Mouse (Mus musculus) hindbrain, postnatal 0 days (tissue): ENCODE measurements around the gene Rac2. TPM values are rescaled to one million over a fixed set of nuclear protein-coding genes. Genes with fewer than 3 reads are reported as not detected.

Source experiments
- ATAC-seq: fragments of 200-750 bp; cut with Nextera tagmentation; 2 replicates; pipeline ENCODE4 v1.8.0; 2017; ENCODE audit warnings: mild to moderate bottlenecking, moderate TSS enrichment, moderate library complexity
- DNase-seq: peaks from one replicate; pipeline ENCODE4 v3.0.0-alpha.2; 2015; ENCODE audit warnings: low spot score
- H3K27ac ChIP-seq: fragments of 300-500 bp; sonication (generic); 2 replicates; pipeline ENCODE4 v1.5.1; 2014; ENCODE audit warnings: mild to moderate bottlenecking
- H3K27me3 ChIP-seq: fragments of 300-500 bp; sonication (generic); 2 replicates; pipeline ENCODE4 v1.6.1; 2014; ENCODE audit warnings: low read length, mixed read lengths; ENCODE audit not compliant: insufficient read depth
- H3K36me3 ChIP-seq: fragments of 300-500 bp; sonication (generic); 2 replicates; pipeline ENCODE4 v1.6.1; 2014; ENCODE audit warnings: low read length, mixed read lengths; ENCODE audit not compliant: insufficient read depth
- H3K4me1 ChIP-seq: fragments of 300-500 bp; sonication (generic); 2 replicates; pipeline ENCODE4 v1.6.1; 2014; ENCODE audit warnings: antibody characterized with exemption, low read length, mixed read lengths; ENCODE audit not compliant: insufficient read depth
- H3K4me2 ChIP-seq: fragments of 300-500 bp; sonication (generic); 2 replicates; pipeline ENCODE4 v1.6.1; 2014; ENCODE audit warnings: low read depth, mild to moderate bottlenecking, low read length, moderate library complexity, mixed read lengths
- H3K4me3 ChIP-seq: fragments of 300-500 bp; sonication (generic); 2 replicates; pipeline ENCODE4 v1.5.1; 2014; ENCODE audit warnings: low read length
- H3K9ac ChIP-seq: fragments of 300-500 bp; sonication (generic); replicated peaks from 2 replicates; pipeline ENCODE4 v1.6.1; 2014; ENCODE audit warnings: mild to moderate bottlenecking, low read length, moderate library complexity, mixed read lengths
- H3K9me3 ChIP-seq: fragments of 300-500 bp; sonication (generic); 2 replicates; pipeline ENCODE4 v1.6.1; 2016; ENCODE audit warnings: low read length, mixed read lengths
- CTCF ChIP-seq: IDR thresholded peaks from 2 replicates; pipeline ENCODE4 v1.5.1; 2016; ENCODE audit warnings: antibody characterized with exemption, control low read depth, low read depth
- WGBS: fragments of 180-500 bp; shearing (Covaris S2); extraction: QIAGEN DNeasy Blood & Tissue Kit; methylation state at CpG from one replicate; pipeline ENCODE4 v1.1.7; 2014; 5-methylcytosine and 5-hydroxymethylcytosine counted together
- polyA plus RNA-seq: library from polyadenylated mRNA; unstranded; fragments of >200 nt; fragmentation: Nextera tagmentation; extraction: Ambion mirVana; gene quantifications from 2 replicates; pipeline ENCODE4 v1.2.1, GENCODE M21; 2015
- total RNA-seq: library from RNA; depleted of rRNA; stranded (reverse); fragments of >200 nt; gene quantifications from 2 replicates; pipeline ENCODE4 v1.2.3, GENCODE M21; 2014; rRNA removed

Rac2 gene
- total RNA-seq (2.0 and 3.4 TPM in 2 replicates), polyA plus RNA-seq (5.0 and 6.8 TPM in 2 replicates)

DNA sequence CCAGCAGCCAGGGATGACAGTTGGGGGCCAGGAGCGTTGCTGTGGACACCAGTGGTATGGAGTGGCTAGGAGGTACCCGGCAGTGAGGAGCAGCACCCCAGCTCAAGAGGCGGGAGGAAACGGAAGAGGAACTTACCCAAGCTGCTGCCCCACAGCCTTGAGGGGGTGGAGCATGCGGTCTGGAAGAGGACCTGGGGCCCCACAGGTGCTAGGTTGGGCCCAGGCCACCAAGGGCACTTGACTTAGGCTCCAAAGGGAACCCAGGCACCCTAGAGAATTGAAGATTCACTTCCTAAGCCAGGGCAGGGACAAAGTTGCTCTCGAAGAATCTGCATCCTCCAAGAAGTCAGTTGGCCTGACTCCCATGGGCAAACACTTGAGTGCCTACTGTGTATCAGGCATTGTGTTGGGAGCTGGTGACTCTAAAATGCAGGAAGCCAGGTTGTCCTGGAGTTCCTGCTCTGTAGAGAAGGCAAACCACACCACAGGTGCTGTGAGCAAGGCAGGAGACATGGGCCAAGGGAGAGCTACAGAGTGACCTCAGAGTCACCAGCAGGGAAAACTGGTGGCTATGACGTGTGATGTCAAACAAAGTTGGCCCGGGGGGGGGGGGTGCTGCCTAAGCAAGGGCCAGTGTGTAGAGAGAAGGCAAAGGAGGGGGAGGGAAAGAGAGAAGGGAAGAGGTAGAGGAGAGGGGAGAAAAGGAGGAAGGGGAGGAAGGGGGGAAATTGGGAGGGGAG, at the start of gene Rac2:
TSS of gene Rac2 (minus strand) at position 126 of the 740 bp plus-strand sequence.
- ATAC-seq (no peak), DNase-seq (no peak)
- Histone ChIP-seq H3K27ac (no peak within 1 kb of the TSS), H3K4me2 (no peak within 1 kb of the TSS), H3K36me3 (no peaks in the 10 kb centered on the region), H3K9me3 (no peaks in the 10 kb centered on the region), H3K27me3 (no peaks in the 10 kb centered on the region), H3K9ac (no peak within 1 kb of the TSS), H3K4me1 (no peaks in the 10 kb centered on the region), H3K4me3 (no peak within 1 kb of the TSS)
- TF ChIP-seq CTCF: no peak
- 79% methylated on average over 8 of the region's 8 CpGs for WGBS

DNA sequence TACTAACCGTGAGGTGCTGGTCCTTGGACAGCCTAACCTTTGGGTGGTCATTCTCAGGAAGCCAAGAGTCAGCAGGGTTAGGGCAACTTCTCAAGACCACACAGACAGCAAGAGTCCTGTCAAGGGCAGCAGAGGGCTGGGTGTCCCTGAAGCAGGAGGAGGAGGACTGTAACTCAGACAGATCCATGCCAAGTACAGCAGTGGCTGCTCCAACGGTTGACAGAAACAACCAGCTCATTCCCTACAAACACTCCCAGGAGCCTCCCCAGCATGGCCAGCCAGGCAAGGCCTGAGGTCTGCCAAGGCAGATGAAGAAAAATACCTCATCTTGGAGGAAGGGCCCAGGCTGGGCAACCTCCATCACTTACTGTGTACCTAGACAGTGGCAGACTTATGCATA, 44.4 kb upstream of the Rac2 start:
- H3K27me3 ChIP-seq: no peaks in the 10 kb centered on the region
- no peak overlapping the region for H3K9ac ChIP-seq
- H3K4me3 ChIP-seq: no peak overlapping the region
- no peak for DNase-seq
- H3K36me3 ChIP-seq: no peaks in the 10 kb centered on the region
- no peak overlapping the region for H3K4me2 ChIP-seq
- WGBS: 67% methylated on average over 2 of the region's 2 CpGs
- TF ChIP-seq CTCF: no peak
- H3K9me3 ChIP-seq: no peaks in the 10 kb centered on the region
- no peak overlapping the region for H3K27ac ChIP-seq
- no peaks in the 10 kb centered on the region for H3K4me1 ChIP-seq
- ATAC-seq: no peak

DNA sequence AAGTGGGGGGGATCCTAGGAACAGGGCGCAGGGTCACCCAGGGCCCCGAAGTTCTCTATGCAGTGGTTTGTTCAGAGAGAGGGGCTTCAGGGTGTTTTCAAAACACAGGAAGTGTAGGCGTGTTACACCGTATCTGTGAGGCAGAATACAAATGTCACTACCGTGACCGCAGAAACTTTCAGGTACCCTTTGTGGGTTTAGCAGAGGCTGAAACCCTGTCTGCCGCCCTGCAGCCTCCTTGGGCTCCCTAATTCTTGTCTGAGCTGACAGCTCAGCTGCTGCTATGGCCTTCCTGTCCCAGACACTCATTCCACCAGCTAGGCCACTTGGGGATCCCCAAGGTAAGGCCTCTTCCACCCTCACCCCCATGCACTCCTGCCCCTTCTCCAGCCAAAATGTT, 42.0 kb upstream of the Rac2 start:
- DNase-seq (no peak), ATAC-seq (no peak)
- Histone ChIP-seq H3K27ac (no peak overlapping the region), H3K4me2 (no peak overlapping the region), H3K9ac (no peak overlapping the region), H3K36me3 (no peaks in the 10 kb centered on the region), H3K4me3 (no peak overlapping the region), H3K4me1 (peaks cover 4% of the 10 kb centered on the region; the same call in 1 of the 2 replicates), H3K9me3 (no peaks in the 10 kb centered on the region), H3K27me3 (no peaks in the 10 kb centered on the region)
- 88% methylated on average over 7 of the region's 7 CpGs for WGBS
- TF ChIP-seq CTCF: no peak

DNA sequence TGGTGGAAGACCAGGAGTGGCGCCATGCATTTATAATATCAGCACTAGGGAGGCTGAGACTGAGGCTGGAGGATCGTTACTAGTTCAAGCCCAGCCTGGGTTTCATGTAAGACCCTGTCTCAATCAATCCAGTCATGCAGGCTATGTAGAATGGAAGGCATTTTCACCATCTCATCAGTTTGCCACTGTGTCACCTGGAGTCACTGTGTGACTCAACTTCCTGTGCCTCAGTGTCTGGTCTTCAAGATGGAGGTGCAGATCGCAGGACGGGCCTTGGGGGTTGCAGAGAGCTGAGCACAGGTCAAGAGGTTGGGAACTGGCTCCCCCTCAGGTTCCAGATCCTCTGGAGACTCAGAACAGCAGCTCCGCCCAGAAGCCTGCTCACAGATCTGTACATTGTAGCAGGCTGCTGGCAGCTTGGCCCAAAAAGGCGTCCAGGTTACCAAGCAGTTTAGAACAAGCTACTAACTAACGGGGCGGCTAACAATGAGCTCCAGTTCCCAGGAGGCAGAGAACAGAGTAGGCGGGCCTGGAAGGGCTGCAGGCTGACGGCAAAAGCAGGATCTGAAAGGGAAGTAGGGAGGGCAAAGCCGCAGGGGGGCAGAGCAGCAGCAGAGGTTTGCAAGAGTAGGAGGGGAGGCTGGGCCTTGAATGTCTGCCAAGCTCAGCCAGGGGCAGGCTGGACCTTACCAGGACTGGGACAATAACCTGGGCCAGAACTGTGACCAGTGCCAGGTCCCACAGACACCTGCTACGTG, 38.3 kb upstream of the Rac2 start:
- no peak overlapping the region for H3K27ac ChIP-seq
- peak; percentile 50; the same call in 1 of the 2 replicates for ATAC-seq

DNA sequence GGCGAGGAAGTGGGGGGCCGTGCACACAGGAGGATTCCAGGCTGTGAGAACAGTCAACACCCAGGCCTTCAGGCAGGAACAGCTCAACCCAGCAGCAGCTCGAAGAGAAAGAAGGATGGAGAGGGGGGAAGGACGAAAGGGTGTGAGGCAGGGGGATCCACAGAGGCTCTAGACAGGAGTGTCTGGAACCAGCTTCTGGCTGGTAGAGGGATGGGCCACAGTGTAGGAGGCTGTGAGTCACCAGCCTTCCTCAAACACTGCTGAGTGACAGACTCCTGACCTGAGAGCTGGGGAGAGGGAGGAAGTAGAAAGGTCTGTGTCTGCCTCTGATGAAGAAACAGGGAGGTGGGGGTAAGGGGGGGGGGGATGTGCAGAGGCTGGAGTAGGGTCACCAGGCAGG, 34.9 kb upstream of the Rac2 start:
- Histone ChIP-seq H3K27me3 (no peaks in the 10 kb centered on the region), H3K36me3 (no peaks in the 10 kb centered on the region), H3K4me3 (no peak overlapping the region), H3K4me1 (peaks cover 4% of the 10 kb centered on the region; the same call in 1 of the 2 replicates), H3K27ac (no peak overlapping the region), H3K4me2 (no peak overlapping the region), H3K9ac (no peak overlapping the region), H3K9me3 (no peaks in the 10 kb centered on the region)
- TF ChIP-seq CTCF: no peak
- no peak for DNase-seq
- WGBS: 64% methylated on average over 4 of the region's 4 CpGs
- ATAC-seq: peak; percentile 2; the same call in 1 of the 2 replicates

More for the DNA sequence above, 38.3 kb upstream of the Rac2 start:
- 33% methylated on average over 12 of the region's 12 CpGs for WGBS
- Histone ChIP-seq H3K9ac (no peak overlapping the region), H3K36me3 (no peaks in the 10 kb centered on the region), H3K4me3 (no peak overlapping the region), H3K4me1 (peaks cover 4% of the 10 kb centered on the region; the same call in 1 of the 2 replicates), H3K4me2 (no peak overlapping the region), H3K27me3 (no peaks in the 10 kb centered on the region), H3K9me3 (no peaks in the 10 kb centered on the region)
- DNase-seq: peak; percentile 52
- no peak for TF ChIP-seq CTCF

DNA sequence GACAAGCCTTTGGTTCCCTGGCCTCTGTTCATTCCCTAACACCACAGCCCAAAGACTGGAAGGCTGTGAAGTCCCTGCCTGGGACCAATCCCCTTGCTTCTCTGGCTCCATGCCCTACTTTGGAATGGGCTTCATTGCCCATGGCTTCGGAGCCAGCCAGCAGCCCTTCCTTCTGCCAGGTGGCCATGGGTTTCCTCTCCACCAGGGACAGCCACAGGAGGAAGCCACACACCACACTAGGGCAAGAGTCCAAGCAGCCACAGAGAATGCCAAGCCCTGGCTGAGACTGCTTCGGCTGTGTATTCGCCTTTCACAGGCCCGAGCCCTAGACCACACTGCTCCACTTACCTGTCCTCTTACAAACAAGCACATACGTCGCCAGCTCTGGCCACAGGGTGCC, 33.5 kb upstream of the Rac2 start:
- TF ChIP-seq CTCF: peak; percentile 30; the same call in 1 of the 2 replicates
- Histone ChIP-seq H3K9me3 (no peaks in the 10 kb centered on the region), H3K4me2 (no peak overlapping the region), H3K27me3 (no peaks in the 10 kb centered on the region), H3K4me3 (no peak overlapping the region), H3K4me1 (peaks cover 4% of the 10 kb centered on the region; the same call in 1 of the 2 replicates), H3K27ac (no peak overlapping the region), H3K9ac (no peak overlapping the region), H3K36me3 (no peaks in the 10 kb centered on the region)
- ATAC-seq: peak; percentile 50
- 54% methylated on average over 6 of the region's 6 CpGs for WGBS
- DNase-seq: peak; percentile 74
